Mouse (Mus musculus) CH12.LX (cell line): ENCODE measurements around the gene Mmp9. TPM values are rescaled to one million over a fixed set of nuclear protein-coding genes. Genes with fewer than 3 reads are reported as not detected.

Experiments
- DNase-seq: peaks from one replicate; pipeline ENCODE4 v3.0.0-alpha.2; 2013; ENCODE audit errors: extremely low read depth
- H3K27ac ChIP-seq: 2 replicates; pipeline ENCODE4 v1.5.1; 2012; ENCODE audit warnings: low read depth, mild to moderate bottlenecking, control low read depth, moderate library complexity; ENCODE audit not compliant: insufficient read depth
- H3K27me3 ChIP-seq: replicated peaks from 2 replicates; pipeline ENCODE3; 2012; ENCODE audit warnings: inconsistent platforms
- H3K36me3 ChIP-seq, 2 experiments: replicated peaks in 1 of 2; 2 replicates each; pipeline versions ENCODE3 to v1.6.1; 2012; ENCODE audit warnings: inconsistent platforms in 1 of 2, low read length in 1 of 2, mild to moderate bottlenecking in 1 of 2, mixed read lengths in 1 of 2, moderate library complexity in 1 of 2; ENCODE audit not compliant: control insufficient read depth in 1 of 2, insufficient read depth in 1 of 2
- H3K4me1 ChIP-seq, 2 experiments: 2 replicates each; pipeline ENCODE4 v1.6.1; 2012; ENCODE audit warnings: inconsistent platforms in 1 of 2, moderate library complexity in 1 of 2; ENCODE audit not compliant: insufficient read depth in 2 of 2, control insufficient read depth in 1 of 2
- H3K4me2 ChIP-seq: 2 replicates; pipeline ENCODE4 v1.6.1; 2012; ENCODE audit warnings: low read depth, mild to moderate bottlenecking, control low read depth; ENCODE audit not compliant: poor library complexity, insufficient read depth, severe bottlenecking
- H3K4me3 ChIP-seq, 3 experiments: fragments of 150-350 bp in 1 of 3; sonication (generic) in 1 of 3; replicated peaks in 1 of 3; 2 replicates each; pipeline versions ENCODE3 to v1.5.1; 2011 to 2012; ENCODE audit warnings: low read depth in 2 of 3, low read length in 2 of 3, mild to moderate bottlenecking in 2 of 3, moderate library complexity in 2 of 3, control low read depth in 1 of 3, improper control_type of control experiment in 1 of 3, inconsistent platforms in 1 of 3, mixed read lengths in 1 of 3; ENCODE audit not compliant: poor library complexity in 1 of 3
- H3K79me2 ChIP-seq: replicated peaks from 2 replicates; pipeline ENCODE4 v1.6.1; 2012; ENCODE audit warnings: mild to moderate bottlenecking, moderate library complexity; ENCODE audit not compliant: control insufficient read depth, poor library complexity, insufficient read depth, severe bottlenecking; ENCODE audit errors: extremely low read depth
- H3K9ac ChIP-seq: 2 replicates; pipeline ENCODE4 v1.6.1; 2012; ENCODE audit warnings: low read depth, mild to moderate bottlenecking, control low read depth, moderate library complexity; ENCODE audit not compliant: insufficient read depth
- H3K9me3 ChIP-seq: replicated peaks from 2 replicates; pipeline ENCODE3; 2012; ENCODE audit warnings: low read length, inconsistent platforms, mixed read lengths
- BHLHE40 ChIP-seq: IDR thresholded peaks from 2 replicates; pipeline ENCODE4 v1.6.1; 2011; ENCODE audit warnings: mild to moderate bottlenecking, low read depth, low read length, improper control_type of control experiment
- CHD2 ChIP-seq: IDR thresholded peaks from 2 replicates; pipeline ENCODE4 v1.6.1; 2011; ENCODE audit warnings: low read length, improper control_type of control experiment
- CTCF ChIP-seq, 2 experiments: IDR thresholded peaks in 1 of 2; conservative IDR thresholded peaks in 1 of 2; 2 replicates each; pipeline ENCODE4 v1.5.1; 2011 to 2012; ENCODE audit warnings: low read depth in 2 of 2, low read length in 2 of 2, improper control_type of control experiment in 1 of 2, inconsistent platforms in 1 of 2, mild to moderate bottlenecking in 1 of 2, moderate library complexity in 1 of 2
- ETS1 ChIP-seq: conservative IDR thresholded peaks from 2 replicates; pipeline ENCODE4 v1.6.1; 2012; ENCODE audit warnings: low read depth, mild to moderate bottlenecking, inconsistent platforms, low read length, improper control_type of control experiment, moderate library complexity
- HCFC1 ChIP-seq: IDR thresholded peaks from 2 replicates; pipeline ENCODE4 v1.6.1; 2012; ENCODE audit warnings: low read depth, mild to moderate bottlenecking, inconsistent platforms, low read length, improper control_type of control experiment
- IRF4 ChIP-seq: IDR thresholded peaks from 2 replicates; pipeline ENCODE4 v1.6.1; 2014; ENCODE audit warnings: low read depth, mild to moderate bottlenecking, inconsistent platforms, low read length, improper control_type of control experiment
- KAT2A ChIP-seq: IDR thresholded peaks from 2 replicates; pipeline ENCODE4 v1.6.1; 2012; ENCODE audit warnings: low read length, improper control_type of control experiment, inconsistent platforms; ENCODE audit not compliant: insufficient replicate concordance
- MAFK ChIP-seq: IDR thresholded peaks from 2 replicates; pipeline ENCODE4 v1.6.1; 2011; ENCODE audit warnings: low read length, improper control_type of control experiment; ENCODE audit not compliant: insufficient replicate concordance
- MAZ ChIP-seq: IDR thresholded peaks from 2 replicates; pipeline ENCODE4 v1.6.1; 2012; ENCODE audit warnings: low read depth, mild to moderate bottlenecking, inconsistent platforms, low read length, improper control_type of control experiment, moderate library complexity
- NELFE ChIP-seq: IDR thresholded peaks from 2 replicates; pipeline ENCODE4 v1.6.1; 2011; ENCODE audit warnings: low read depth, low read length, improper control_type of control experiment
- POLR2A ChIP-seq: IDR thresholded peaks from 2 replicates; pipeline ENCODE4 v1.6.1; 2011; ENCODE audit warnings: low read depth, mild to moderate bottlenecking, improper control_type of control experiment, low read length
- POLR2AphosphoS2 ChIP-seq: IDR thresholded peaks from 2 replicates; pipeline ENCODE4 v1.6.1; 2011; ENCODE audit warnings: low read depth, low read length, improper control_type of control experiment
- RAD21 ChIP-seq: IDR thresholded peaks from 2 replicates; pipeline ENCODE4 v1.6.1; 2011; ENCODE audit warnings: low read depth, mild to moderate bottlenecking, low read length, improper control_type of control experiment, moderate library complexity
- SMC3 ChIP-seq: IDR thresholded peaks from 2 replicates; pipeline ENCODE4 v1.6.1; 2011; ENCODE audit warnings: low read depth, low read length, improper control_type of control experiment
- TCF12 ChIP-seq: IDR thresholded peaks from 2 replicates; pipeline ENCODE4 v1.6.1; 2014; ENCODE audit warnings: low read depth, mild to moderate bottlenecking, inconsistent platforms, low read length, improper control_type of control experiment
- UBTF ChIP-seq: IDR thresholded peaks from 2 replicates; pipeline ENCODE4 v1.6.1; 2012; ENCODE audit warnings: low read depth, mild to moderate bottlenecking, inconsistent platforms, low read length, improper control_type of control experiment, moderate library complexity
- USF2 ChIP-seq: conservative IDR thresholded peaks from 2 replicates; pipeline ENCODE4 v1.6.1; 2011; ENCODE audit warnings: low read depth, low read length, improper control_type of control experiment
- ZMIZ1 ChIP-seq: IDR thresholded peaks from 2 replicates; pipeline ENCODE4 v1.6.1; 2012; ENCODE audit warnings: low read depth, mild to moderate bottlenecking, inconsistent platforms, low read length, improper control_type of control experiment
- ZNF384 ChIP-seq: IDR thresholded peaks from 2 replicates; pipeline ENCODE4 v1.6.1; 2012; ENCODE audit warnings: low read depth, low read length, improper control_type of control experiment, inconsistent platforms
- dilution Hi-C: fragments of 300-500 bp; cut with MboI; formaldehyde crosslinking; loops from 2 replicates; pipeline ENCODE4 v1.14.3; 2020; ENCODE audit warnings: low sequenced_read_pairs; ENCODE audit not compliant: extremely low pct_unique_long_range_greater_than_20kb, extremely low pct_ligation_motif_present
- in situ Hi-C: fragments of 300-500 bp; cut with MboI; formaldehyde crosslinking; loops from 3 replicates; pipeline ENCODE4 v1.14.3; 2019; ENCODE audit warnings: low sequenced_read_pairs, low pct_ligation_motif_present, low pct_unique_long_range_greater_than_20kb, mixed read lengths
- polyA plus RNA-seq: library from polyadenylated mRNA; unstranded; fragments of >175 nt; gene quantifications from 2 replicates; pipeline ENCODE4 v1.2.1, GENCODE M21; 2012; ENCODE audit warnings: low read depth; ENCODE audit not compliant: insufficient read length
- total RNA-seq, 2 experiments: library from RNA; depleted of rRNA; stranded (reverse); fragments of 300-350 nt in 1 of 2; fragments of >200 nt in 1 of 2; gene quantifications; 2 replicates each; pipeline ENCODE4 v1.2.3; 2012 to 2014

Mmp9 gene
- total and polyA plus RNA-seq, 3 experiments: not detected

DNA sequence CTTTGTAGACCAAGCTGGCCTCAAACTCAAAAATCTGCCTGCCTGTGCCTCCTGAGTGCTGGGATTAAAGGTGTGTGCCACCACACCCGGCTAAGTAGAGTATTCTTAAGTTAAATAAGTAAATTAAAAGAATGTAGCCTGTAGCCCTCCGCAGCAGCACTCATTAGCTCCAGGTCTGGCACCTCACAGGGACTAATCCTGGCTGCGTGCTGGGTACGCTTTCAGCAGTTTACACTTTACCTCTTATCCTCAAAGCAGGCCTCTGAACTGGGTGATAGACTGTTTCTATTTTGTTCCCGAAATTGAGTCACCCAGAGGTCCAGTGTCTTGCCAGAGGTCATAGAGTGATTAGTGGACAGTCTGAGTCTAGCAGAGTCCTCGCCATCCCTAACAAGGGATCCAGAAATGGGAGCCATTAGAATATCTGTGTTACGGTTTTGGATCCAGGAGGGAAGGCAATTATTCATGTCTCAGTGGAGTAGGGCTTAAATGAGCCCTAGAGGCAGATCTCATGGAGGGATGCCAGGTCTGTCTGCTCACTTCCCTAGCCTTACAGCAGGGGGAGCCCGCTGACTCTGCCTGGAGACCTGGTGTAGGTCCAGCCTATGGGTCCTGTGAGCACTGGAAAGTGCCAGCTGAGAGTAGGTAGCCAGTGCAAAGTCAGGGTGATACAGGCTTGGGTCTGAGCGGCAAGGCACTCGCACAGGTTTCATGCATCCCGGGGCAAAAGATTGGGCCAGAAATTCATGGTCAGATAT, 16.3 kb upstream of the Mmp9 start:
- H3K79me2 ChIP-seq: no peaks in the 10 kb centered on the region
- H3K27ac ChIP-seq: no peak overlapping the region
- H3K9ac ChIP-seq: no peak overlapping the region
- H3K4me2 ChIP-seq: no peak overlapping the region
- no peak overlapping the region for H3K4me3 ChIP-seq
- TF ChIP-seq SMC3 (peak; percentile 74), HCFC1 (no peak), USF2 (no peak), IRF4 (no peak), ETS1 (no peak), CTCF (conservative IDR thresholded peaks at IDR 0.05 in 1 of 2, IDR thresholded peaks at IDR 0.05 in 1 of 2; ENCODE audit: low read depth in 2 of 2, low read length in 2 of 2) (peak; percentile 60 to 89), RAD21 (peak; percentile 82), POLR2AphosphoS2 (no peak), TCF12 (0 out of 2 replicates have a peak, but pooled peaks have one; percentile 25)
- DNase-seq: peak; percentile 66
- no peaks in the 10 kb centered on the region for H3K9me3 ChIP-seq
- no peaks in the 10 kb centered on the region for H3K27me3 ChIP-seq
- in situ Hi-C loops: no loop called here
- dilution Hi-C loops: no loop called here
- peaks cover 5 to 16% of the 10 kb centered on the region in 2 experiments for H3K36me3 ChIP-seq
- no peaks in the 10 kb centered on the region; a peak in 1 of 4 replicates for H3K4me1 ChIP-seq

DNA sequence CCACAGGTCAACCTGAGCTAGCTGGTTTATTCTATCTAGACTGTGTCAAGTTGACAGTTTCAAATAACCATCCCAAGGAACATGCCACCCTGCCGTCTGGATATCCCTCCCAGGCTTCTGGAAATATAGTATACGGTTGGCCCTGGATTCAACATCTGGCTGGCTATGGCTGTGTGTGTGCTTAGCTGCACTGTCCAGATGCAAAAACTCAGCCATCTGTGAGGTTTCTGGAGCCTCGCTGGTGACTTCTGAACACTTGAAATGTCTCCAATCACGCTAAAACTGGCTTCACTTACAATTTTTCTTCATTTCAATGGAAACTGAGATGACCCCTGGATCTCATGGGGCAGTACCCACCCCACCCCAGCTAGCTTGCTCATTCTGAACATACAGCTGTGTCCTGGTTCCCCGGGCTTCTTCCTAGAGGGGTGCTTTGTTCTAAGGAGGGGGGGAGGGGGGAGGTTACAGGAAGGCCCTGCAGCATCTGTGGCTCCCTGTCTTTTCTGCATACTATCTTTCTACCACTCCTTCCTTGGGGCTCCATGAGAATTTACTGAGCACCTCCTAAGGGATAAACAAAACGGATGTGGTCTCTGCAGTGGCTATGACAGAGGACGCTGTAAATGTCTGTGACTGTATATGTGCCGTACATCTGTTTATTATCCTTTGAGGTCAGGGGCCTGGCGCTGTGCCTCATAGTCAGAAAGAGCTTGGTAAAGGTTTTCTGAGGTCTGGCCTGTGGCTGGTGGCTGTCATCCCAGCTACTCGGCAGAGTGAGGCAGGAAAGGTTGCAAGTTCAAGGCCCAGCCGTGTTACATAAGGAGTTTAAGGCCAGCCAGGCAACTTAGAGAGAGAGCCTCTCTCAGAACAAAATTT, 9.6 kb upstream of the Mmp9 start:
- no peak for DNase-seq
- no peak for TF ChIP-seq IRF4
- no peak for TF ChIP-seq ZMIZ1
- no peak for TF ChIP-seq KAT2A
- no peak for TF ChIP-seq POLR2A
- TF ChIP-seq CHD2: no peak
- no peak for TF ChIP-seq ZNF384
- no peak for TF ChIP-seq RAD21
- TF ChIP-seq NELFE: no peak
- TF ChIP-seq HCFC1: no peak
- no peak for TF ChIP-seq SMC3
- TF ChIP-seq MAZ: no peak
- no peak for TF ChIP-seq MAFK
- no peak for TF ChIP-seq ETS1
- no peak for TF ChIP-seq BHLHE40
- TF ChIP-seq UBTF: no peak
- in situ Hi-C loops (no loop called here), dilution Hi-C loops (no loop called here)
- Histone ChIP-seq H3K27me3 (peaks cover 22% of the 10 kb centered on the region), H3K9me3 (no peaks in the 10 kb centered on the region), H3K27ac (no peak overlapping the region), H3K4me1 (no peaks in the 10 kb centered on the region), H3K4me3 (no peak overlapping the region), H3K9ac (no peak overlapping the region), H3K79me2 (no peaks in the 10 kb centered on the region), H3K36me3 (no peaks in the 10 kb centered on the region), H3K4me2 (no peak overlapping the region)
